Mouse (Mus musculus): Measurements from ENCODE around the gene Pdcd1lg2. TPM values are rescaled to one million over a fixed set of nuclear protein-coding genes. Genes with fewer than 3 reads are reported as not detected.

Pdcd1lg2 gene
- polyA plus RNA-seq, 1 experiment from 2014 or later = not detected

DNA sequence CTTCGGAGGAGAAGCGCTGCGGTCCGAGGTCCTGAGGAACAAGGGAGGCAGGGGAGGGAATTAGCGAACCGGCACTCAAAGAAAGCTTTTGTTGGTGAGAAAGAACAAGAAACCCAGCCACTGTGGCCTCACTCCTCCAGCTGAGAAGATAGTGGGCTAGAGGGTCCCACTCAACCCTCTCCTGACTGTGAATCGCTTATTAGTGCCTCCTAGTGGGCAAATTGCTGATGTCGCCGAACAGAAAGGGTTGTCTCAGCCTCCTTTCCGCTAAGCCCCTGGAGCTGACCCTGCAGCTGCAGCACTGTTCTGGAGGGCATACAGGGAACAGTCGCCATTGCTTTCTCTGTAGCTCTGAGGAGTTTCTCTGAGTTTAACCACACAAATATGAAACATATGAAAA, 90.4 kb downstream of the Pdcd1lg2 start:
- Histone ChIP-seq H3K4me2 (peak overlapping the region; percentile 68), H3K27me3 (replicated peaks) (no peaks in the 10 kb centered on the region), H3K9me3 (no peaks in the 10 kb centered on the region), H3K36me3 (no peaks in the 10 kb centered on the region), H3K9ac (peak overlapping the region; percentile 76), H3K4me3 (peak overlapping the region; percentile 44), H3K27ac (replicated peaks) (no peak overlapping the region), H3K4me1 (peaks cover 6% of the 10 kb centered on the region)
- no peak for ATAC-seq (ENCODE audit: extremely low read depth, insufficient number of reproducible peaks, low FRiP score, low TSS enrichment)
- WGBS = 35% methylated on average over 11 of the region's 11 CpGs

DNA sequence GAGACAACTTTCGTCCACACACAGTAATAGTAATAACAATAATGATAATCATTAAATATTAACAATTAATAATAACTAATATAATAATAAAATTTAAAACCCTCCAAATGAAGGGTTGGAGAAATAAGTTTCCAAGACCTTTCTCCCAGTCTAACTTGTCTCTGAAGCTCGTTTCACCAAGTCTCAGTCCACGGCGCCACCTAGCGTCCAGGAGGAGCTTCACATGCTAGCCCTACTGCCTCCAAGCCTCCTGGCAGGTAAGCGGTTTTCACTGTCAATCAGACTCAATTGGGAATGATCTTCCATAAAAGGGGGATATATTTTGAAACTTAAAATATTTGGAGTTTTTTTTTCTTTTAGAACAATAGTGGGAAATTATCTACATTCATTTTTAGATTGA, 90.8 kb downstream of the Pdcd1lg2 start:
- WGBS = 9% methylated on average over 6 of the region's 6 CpGs
- Histone ChIP-seq H3K4me1 (peaks cover 6% of the 10 kb centered on the region), H3K27me3 (replicated peaks) (no peaks in the 10 kb centered on the region), H3K4me3 (peak overlapping the region; percentile 44), H3K4me2 (peak overlapping the region; percentile 68), H3K9ac (peak overlapping the region; percentile 76), H3K9me3 (no peaks in the 10 kb centered on the region), H3K36me3 (no peaks in the 10 kb centered on the region), H3K27ac (replicated peaks) (no peak overlapping the region)
- no peak for ATAC-seq (ENCODE audit: extremely low read depth, insufficient number of reproducible peaks, low FRiP score, low TSS enrichment)

DNA sequence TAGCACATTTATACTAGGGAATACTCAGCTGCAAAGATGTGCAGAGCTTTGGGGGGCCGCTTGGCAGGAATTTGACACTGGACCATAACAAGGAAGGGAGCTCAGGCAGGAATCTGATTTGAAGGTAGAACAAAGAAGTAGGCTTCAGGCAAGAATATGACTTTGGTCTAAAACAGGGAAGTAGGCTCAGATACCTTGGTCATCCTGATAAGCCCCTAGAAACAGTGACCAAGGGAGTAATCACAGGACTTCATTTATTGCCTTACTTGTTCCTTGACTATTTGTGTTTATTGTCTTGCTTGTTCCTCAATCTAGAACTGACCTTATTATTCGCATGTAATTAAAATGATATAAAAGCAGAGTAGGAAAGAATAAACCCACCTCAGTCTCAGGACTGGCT, 93.4 kb downstream of the Pdcd1lg2 start:
- H3K4me3 ChIP-seq = no peak overlapping the region
- no peak overlapping the region for H3K27ac ChIP-seq (replicated peaks)
- H3K27me3 ChIP-seq (replicated peaks) = no peaks in the 10 kb centered on the region
- H3K4me2 ChIP-seq = no peak overlapping the region
- no peak for ATAC-seq (ENCODE audit: extremely low read depth, insufficient number of reproducible peaks, low FRiP score, low TSS enrichment)
- H3K4me1 ChIP-seq = peaks cover 12% of the 10 kb centered on the region
- no peaks in the 10 kb centered on the region for H3K36me3 ChIP-seq
- no peak overlapping the region for H3K9ac ChIP-seq
- no peaks in the 10 kb centered on the region for H3K9me3 ChIP-seq
- WGBS = 66% methylated on average over 2 of the region's 2 CpGs

DNA sequence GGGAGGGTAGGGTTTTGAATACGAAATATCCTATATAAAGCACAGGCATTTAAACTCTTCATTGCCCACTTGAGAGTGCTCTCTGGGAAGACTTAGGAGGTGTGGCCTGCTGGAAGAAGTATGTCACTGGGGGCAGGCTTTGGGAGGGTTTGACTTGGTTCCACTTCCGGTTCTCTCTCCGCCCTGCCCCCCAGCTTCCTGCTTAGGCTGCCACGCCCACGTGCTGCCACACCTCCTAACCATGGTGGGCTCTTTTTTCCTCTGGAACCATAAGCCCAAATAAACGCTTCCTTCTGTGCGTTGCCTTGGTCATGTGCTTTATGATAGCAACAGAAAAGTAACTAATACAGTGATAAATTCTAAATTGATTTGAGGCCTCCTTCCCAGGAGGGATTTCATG, 94.9 kb downstream of the Pdcd1lg2 start:
- Histone ChIP-seq H3K4me3 (no peak overlapping the region), H3K27ac (replicated peaks) (no peak overlapping the region), H3K27me3 (replicated peaks) (no peaks in the 10 kb centered on the region), H3K9me3 (no peaks in the 10 kb centered on the region), H3K4me1 (peaks cover 12% of the 10 kb centered on the region), H3K4me2 (no peak overlapping the region), H3K36me3 (no peaks in the 10 kb centered on the region), H3K9ac (no peak overlapping the region)
- WGBS = 72% methylated on average over 7 of the region's 7 CpGs
- ATAC-seq (ENCODE audit: extremely low read depth, insufficient number of reproducible peaks, low FRiP score, low TSS enrichment) = no peak

DNA sequence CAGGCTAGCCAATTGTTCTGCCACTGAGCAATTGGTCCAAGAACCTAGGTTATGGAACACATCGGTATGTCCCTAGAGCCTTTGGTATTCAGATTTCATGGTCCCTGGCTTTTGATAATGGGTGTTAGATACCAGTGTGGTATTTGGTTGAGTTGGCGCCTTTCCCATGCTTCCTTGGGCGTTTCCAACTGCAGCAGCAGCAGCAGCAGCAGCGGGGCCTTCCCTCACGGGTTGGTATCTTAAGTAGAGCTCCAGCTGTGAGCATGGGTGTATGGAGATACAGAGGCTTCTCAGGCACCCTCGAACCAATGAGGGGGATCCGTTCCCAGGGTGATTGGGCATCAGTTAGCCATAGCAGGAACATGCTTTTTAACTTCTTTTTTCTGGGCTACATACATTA, 97.5 kb downstream of the Pdcd1lg2 start:
- H3K27me3 ChIP-seq (replicated peaks) = no peaks in the 10 kb centered on the region
- H3K4me3 ChIP-seq = no peak overlapping the region
- H3K9ac ChIP-seq = no peak overlapping the region
- H3K36me3 ChIP-seq = no peaks in the 10 kb centered on the region
- H3K4me1 ChIP-seq = peaks cover 6% of the 10 kb centered on the region
- 51% methylated on average over 7 of the region's 7 CpGs for WGBS
- no peak for ATAC-seq (ENCODE audit: extremely low read depth, insufficient number of reproducible peaks, low FRiP score, low TSS enrichment)
- no peak overlapping the region for H3K27ac ChIP-seq (replicated peaks)
- no peak overlapping the region for H3K4me2 ChIP-seq
- no peaks in the 10 kb centered on the region for H3K9me3 ChIP-seq

DNA sequence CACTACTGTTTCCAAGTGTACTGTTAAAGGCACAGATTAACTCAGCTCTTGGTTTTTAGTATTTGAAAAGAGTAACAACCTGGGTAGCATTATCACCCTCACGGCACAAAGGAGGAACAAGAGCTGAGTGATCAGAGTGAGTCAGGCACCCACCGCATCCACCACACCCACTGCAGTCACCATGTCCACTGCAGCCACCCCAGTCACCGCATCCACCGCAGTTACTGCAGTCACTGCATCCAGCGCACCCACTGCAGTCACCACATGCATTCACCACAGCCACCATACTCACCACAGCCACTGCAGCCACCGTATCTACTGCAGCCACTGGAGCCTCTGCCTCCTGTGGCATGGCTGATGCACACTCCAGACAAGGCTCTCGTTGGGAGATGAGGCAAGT, 99.1 kb downstream of the Pdcd1lg2 start:
- no peak overlapping the region for H3K27ac ChIP-seq (replicated peaks)
- 80% methylated on average over 7 of the region's 7 CpGs for WGBS
- no peak for ATAC-seq (ENCODE audit: extremely low read depth, insufficient number of reproducible peaks, low FRiP score, low TSS enrichment)

DNA sequence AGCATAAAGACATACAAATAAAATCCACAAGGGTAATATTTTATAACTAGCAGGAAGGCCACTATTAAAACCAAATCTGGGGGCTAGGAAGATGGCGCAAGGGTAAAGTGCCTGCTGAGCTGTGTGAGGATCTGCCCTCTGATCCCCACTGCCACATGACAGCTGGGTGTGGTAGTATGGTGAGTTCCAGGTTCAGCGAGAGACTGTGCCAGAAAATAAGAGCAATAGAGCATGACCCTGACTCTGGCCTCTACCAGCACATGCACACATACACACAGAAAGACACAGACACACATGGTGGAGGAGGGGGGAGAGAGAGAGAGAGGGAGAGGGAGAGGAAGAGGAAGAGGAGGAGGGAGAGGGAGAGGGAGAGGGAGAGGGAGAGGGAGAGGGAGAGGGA, 101.1 kb downstream of the Pdcd1lg2 start:
- no peak for ATAC-seq (ENCODE audit: extremely low read depth, insufficient number of reproducible peaks, low FRiP score, low TSS enrichment)
- Histone ChIP-seq H3K9me3 (no peaks in the 10 kb centered on the region), H3K4me2 (no peak overlapping the region), H3K27ac (replicated peaks) (no peak overlapping the region), H3K27me3 (replicated peaks) (no peaks in the 10 kb centered on the region), H3K9ac (no peak overlapping the region), H3K4me3 (no peak overlapping the region), H3K36me3 (peaks cover 21% of the 10 kb centered on the region), H3K4me1 (peaks cover 6% of the 10 kb centered on the region)
- WGBS = 72% methylated on average over 2 of the region's 2 CpGs

More for the DNA sequence above, 99.1 kb downstream of the Pdcd1lg2 start:
- no peaks in the 10 kb centered on the region for H3K27me3 ChIP-seq (replicated peaks)
- H3K4me2 ChIP-seq = no peak overlapping the region
- no peak overlapping the region for H3K9ac ChIP-seq
- H3K4me1 ChIP-seq = peaks cover 6% of the 10 kb centered on the region
- no peaks in the 10 kb centered on the region for H3K9me3 ChIP-seq
- no peak overlapping the region for H3K4me3 ChIP-seq
- peaks cover 4% of the 10 kb centered on the region; the same call in 1 of the 2 replicates for H3K36me3 ChIP-seq

DNA sequence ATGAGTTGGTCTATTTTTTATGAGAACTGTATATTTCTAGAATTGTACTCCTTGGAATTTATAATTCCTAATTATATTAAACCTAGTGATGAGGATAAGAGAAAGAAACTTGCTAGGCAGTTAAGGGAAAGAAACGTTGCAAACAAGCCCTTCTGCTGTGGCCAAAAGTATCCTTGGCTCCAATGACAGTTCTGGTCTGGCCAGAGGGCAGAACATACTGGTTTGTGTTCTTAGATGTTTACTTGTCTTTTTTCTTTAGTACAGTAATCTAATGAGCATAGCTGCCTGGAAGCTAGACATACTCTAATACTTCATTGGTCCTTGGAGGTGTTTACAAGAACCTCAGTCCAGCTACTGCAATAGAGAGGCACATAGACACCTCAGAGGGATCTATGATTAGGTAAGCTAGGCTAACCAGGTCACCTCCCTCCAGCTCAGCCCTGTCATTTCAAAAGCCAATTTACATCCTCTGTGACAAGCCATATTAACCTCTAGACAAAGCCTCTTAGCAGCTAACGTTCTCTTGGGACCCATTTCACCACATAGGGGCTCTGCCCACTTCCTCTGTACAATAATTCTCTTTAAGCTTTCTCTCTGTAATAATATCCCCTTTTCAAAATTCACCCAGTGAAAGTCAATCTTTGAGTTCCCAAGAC, 102.5 kb downstream of the Pdcd1lg2 start:
- H3K4me1 ChIP-seq = peaks cover 3% of the 10 kb centered on the region
- WGBS = 65% methylated on average over 2 of the region's 2 CpGs
- H3K27ac ChIP-seq (replicated peaks) = no peak overlapping the region
- no peaks in the 10 kb centered on the region for H3K9me3 ChIP-seq
- no peak overlapping the region for H3K9ac ChIP-seq
- no peaks in the 10 kb centered on the region for H3K27me3 ChIP-seq (replicated peaks)
- H3K4me3 ChIP-seq = no peak overlapping the region
- no peak overlapping the region for H3K4me2 ChIP-seq
- no peak for ATAC-seq (ENCODE audit: extremely low read depth, insufficient number of reproducible peaks, low FRiP score, low TSS enrichment)
- H3K36me3 ChIP-seq = peaks cover 25% of the 10 kb centered on the region

DNA sequence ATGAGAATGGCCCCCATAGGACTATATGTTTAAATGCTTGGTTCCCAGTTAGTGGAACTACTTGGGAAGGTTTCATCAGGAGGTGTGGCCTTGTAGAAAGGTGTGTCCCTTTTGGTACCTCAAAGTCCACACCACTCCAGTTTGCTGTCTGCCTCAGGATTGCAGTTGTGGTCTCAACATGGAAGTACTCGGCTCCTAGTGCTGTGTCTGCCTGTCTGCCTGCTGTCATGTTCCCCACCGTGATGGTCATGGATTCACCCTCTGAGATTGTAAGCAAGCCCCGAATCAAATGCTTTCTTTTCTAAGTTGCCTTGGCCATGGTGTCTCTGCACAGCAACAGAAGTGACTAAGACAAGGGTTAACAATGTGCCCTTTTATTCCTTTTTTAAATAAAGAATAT, 103.4 kb downstream of the Pdcd1lg2 start:
- H3K27ac ChIP-seq (replicated peaks) = no peak overlapping the region
- ATAC-seq (ENCODE audit: extremely low read depth, insufficient number of reproducible peaks, low FRiP score, low TSS enrichment) = no peak
- no peak overlapping the region for H3K4me3 ChIP-seq

DNA sequence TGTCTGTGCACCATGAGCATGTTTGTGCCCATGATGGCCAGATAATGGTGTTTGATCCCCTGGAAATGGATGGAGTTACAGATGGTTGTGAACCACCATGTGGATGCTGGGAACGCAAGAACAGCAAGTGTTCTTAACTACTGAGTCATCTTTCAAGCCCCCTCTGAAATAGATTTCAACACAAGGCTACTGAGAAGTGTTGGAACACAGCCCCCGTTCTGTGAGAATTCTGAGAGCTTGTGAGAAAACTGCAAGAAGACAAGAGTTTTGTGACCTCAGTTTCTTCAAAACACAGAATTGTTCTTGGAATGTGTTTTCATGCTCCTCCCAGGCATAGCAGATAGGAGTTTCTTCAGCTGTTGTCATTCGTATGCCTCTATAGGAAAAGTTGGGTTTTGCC, 104.7 kb downstream of the Pdcd1lg2 start:
- H3K4me1 ChIP-seq = no peaks in the 10 kb centered on the region; the same call in 1 of the 2 replicates
- no peaks in the 10 kb centered on the region for H3K9me3 ChIP-seq
- WGBS = 82% methylated on average over 3 of the region's 3 CpGs
- H3K4me2 ChIP-seq = no peak overlapping the region
- H3K4me3 ChIP-seq = no peak overlapping the region
- no peak for ATAC-seq (ENCODE audit: extremely low read depth, insufficient number of reproducible peaks, low FRiP score, low TSS enrichment)
- no peak overlapping the region for H3K27ac ChIP-seq (replicated peaks)
- H3K9ac ChIP-seq = no peak overlapping the region
- no peaks in the 10 kb centered on the region for H3K27me3 ChIP-seq (replicated peaks)
- H3K36me3 ChIP-seq = peaks cover 32% of the 10 kb centered on the region

More for the DNA sequence above, 103.4 kb downstream of the Pdcd1lg2 start:
- no peak overlapping the region for H3K4me2 ChIP-seq
- no peak overlapping the region for H3K9ac ChIP-seq
- H3K4me1 ChIP-seq = no peaks in the 10 kb centered on the region
- WGBS = 91% methylated on average over 3 of the region's 3 CpGs
- no peaks in the 10 kb centered on the region for H3K27me3 ChIP-seq (replicated peaks)
- H3K9me3 ChIP-seq = no peaks in the 10 kb centered on the region
- peaks cover 27% of the 10 kb centered on the region for H3K36me3 ChIP-seq

DNA sequence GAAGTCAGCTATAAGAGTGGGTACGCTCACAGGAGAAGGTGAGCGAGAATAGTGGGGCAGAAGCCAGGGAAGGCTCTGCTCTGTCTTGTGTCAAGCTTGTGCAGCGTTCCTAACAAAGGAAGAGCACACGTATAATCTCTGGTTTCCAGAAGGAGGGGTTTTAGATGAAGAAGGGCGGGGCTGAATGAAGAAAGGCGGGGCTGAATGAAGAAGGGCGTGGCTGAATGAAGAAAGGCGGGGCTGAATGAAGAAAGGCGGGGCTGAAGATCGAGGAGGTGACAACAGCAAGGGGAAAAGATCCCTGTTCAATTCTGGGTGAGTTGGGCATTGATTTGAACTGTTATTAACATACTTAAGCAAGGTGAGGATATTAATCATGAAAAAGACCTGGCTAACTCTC, 105.3 kb downstream of the Pdcd1lg2 start:
- WGBS = 67% methylated on average over 10 of the region's 10 CpGs
- peaks cover 32% of the 10 kb centered on the region for H3K36me3 ChIP-seq
- peaks cover 6% of the 10 kb centered on the region for H3K4me1 ChIP-seq
- no peak for ATAC-seq (ENCODE audit: extremely low read depth, insufficient number of reproducible peaks, low FRiP score, low TSS enrichment)
- no peaks in the 10 kb centered on the region for H3K9me3 ChIP-seq
- H3K4me3 ChIP-seq = no peak overlapping the region
- no peak overlapping the region for H3K4me2 ChIP-seq
- H3K27me3 ChIP-seq (replicated peaks) = no peaks in the 10 kb centered on the region
- no peak overlapping the region for H3K27ac ChIP-seq (replicated peaks)
- no peak overlapping the region for H3K9ac ChIP-seq

DNA sequence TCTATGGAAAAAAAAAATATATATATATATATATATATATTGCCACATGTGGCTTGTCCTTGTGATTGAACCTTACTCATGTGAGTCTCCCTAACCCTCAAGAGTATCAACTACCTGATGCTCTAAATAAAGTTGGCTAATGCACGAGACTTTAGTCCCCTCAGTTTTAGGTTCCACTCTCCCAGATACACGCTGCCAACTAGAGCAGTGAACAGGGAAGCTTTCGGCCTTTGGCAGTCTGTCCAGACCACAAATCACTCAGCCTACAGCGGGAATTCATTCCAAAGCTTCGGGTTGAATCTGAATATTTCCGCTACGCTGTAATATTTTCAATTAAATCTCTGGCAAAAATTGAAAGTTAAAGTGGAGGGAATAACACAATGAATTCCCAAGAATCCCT, 107.7 kb downstream of the Pdcd1lg2 start:
- Histone ChIP-seq H3K4me3 (no peak overlapping the region), H3K27ac (replicated peaks) (no peak overlapping the region), H3K9ac (no peak overlapping the region), H3K9me3 (no peaks in the 10 kb centered on the region), H3K4me1 (peaks cover 11% of the 10 kb centered on the region), H3K4me2 (no peak overlapping the region), H3K27me3 (replicated peaks) (no peaks in the 10 kb centered on the region), H3K36me3 (peaks cover 32% of the 10 kb centered on the region)
- ATAC-seq (ENCODE audit: extremely low read depth, insufficient number of reproducible peaks, low FRiP score, low TSS enrichment) = no peak
- 81% methylated on average over 7 of the region's 7 CpGs for WGBS

Data from heart, embryonic 13.5 days (tissue).